Mouse (Mus musculus): ENCODE results near the gene Alg14. TPM values are rescaled to one million over a fixed set of nuclear protein-coding genes. Genes with fewer than 3 reads are reported as not detected.

The Alg14 gene
- polyA plus RNA-seq, 1 experiment from 2014 or later: 42.9 TPM

DNA sequence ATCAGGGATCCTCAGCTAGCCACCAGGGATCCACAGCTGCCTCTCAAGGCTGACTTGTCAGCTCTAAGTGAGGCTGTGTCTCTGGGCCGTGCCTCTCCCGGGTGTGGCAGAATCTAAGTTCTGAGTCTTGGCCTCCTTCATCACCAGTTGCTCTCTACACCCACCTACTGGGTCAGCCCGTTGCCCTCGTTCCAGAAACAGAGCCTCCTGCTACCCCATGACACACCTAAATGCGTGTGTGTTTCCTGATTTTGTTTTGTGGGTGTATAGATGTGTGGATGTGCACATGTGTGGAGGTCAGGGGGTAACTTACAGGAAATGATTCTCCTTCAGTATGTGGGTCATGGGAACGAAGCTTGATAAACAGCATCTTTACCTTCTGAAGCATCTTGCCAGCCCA, 20.9 kb downstream of the Alg14 start:
- ATAC-seq (ENCODE audit: insufficient number of reproducible peaks, low FRiP score, low TSS enrichment, low read depth): no peak

DNA sequence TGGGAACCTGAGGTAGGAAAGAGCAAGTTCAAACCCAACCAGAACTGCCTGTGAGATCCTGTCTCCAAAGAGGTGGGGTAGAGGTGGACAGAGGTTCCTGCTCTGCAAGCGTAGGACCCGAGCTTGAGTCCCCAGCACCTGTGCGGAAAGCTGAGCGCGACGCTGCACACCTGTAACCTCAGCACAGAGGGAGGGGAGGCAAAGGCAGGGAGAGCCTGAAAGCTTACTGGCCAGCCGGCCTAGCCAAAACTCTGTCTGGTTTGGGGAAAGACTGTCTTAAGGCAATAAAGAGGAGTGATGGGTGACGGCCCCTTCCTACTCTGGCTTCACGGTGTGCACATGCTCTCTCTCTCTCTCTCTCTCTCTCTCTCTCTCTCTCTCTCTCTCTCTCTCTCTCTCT, 21.4 kb downstream of the Alg14 start:
- no peak overlapping the region for H3K9ac ChIP-seq

More for the DNA sequence above, 20.9 kb downstream of the Alg14 start:
- no peak overlapping the region for H3K4me2 ChIP-seq (replicated peaks)
- no peaks in the 10 kb centered on the region for H3K27me3 ChIP-seq
- H3K27ac ChIP-seq (replicated peaks): no peak overlapping the region
- 0 out of 2 replicates have a peak, but pooled peaks cover 3% of the 10 kb centered on the region for H3K9me3 ChIP-seq (replicated peaks)
- H3K36me3 ChIP-seq: no peaks in the 10 kb centered on the region
- no peak overlapping the region for H3K4me3 ChIP-seq (replicated peaks)
- no peak overlapping the region for H3K9ac ChIP-seq
- 70% methylated on average over 6 of the region's 6 CpGs for WGBS
- 0 out of 2 replicates have a peak, but pooled peaks cover 6% of the 10 kb centered on the region for H3K4me1 ChIP-seq

DNA sequence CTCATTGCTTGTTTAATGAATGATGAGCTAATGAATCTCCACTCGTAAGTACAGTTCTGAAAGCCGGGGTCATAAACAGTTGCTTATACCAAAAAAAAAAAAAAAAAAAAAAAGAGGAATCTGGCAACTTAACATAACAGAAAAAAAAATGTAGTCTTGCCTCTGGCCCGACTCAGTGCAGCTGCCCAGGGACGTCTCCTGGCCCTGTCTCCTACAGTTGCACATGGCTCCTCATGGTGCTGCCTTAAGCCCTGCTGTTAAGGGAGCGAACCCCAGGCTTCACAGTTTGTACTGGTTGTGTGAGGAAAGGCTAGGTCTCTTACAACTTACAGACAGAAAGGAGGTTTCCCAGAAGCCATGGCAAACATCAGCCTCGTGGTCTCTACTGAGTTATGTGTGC, 22.6 kb downstream of the Alg14 start:
- ATAC-seq (ENCODE audit: insufficient number of reproducible peaks, low FRiP score, low TSS enrichment, low read depth): no peak
- 0 out of 2 replicates have a peak, but pooled peaks cover 6% of the 10 kb centered on the region for H3K4me1 ChIP-seq
- no peak overlapping the region for H3K27ac ChIP-seq (replicated peaks)
- peaks cover 3% of the 10 kb centered on the region; the same call in 1 of the 2 replicates for H3K9me3 ChIP-seq (replicated peaks)
- no peaks in the 10 kb centered on the region for H3K27me3 ChIP-seq
- no peak overlapping the region for H3K9ac ChIP-seq
- 73% methylated on average over 6 of the region's 6 CpGs for WGBS
- no peaks in the 10 kb centered on the region for H3K36me3 ChIP-seq
- no peak overlapping the region for H3K4me3 ChIP-seq (replicated peaks)
- no peak overlapping the region for H3K4me2 ChIP-seq (replicated peaks)

More for the DNA sequence above, 21.4 kb downstream of the Alg14 start:
- Histone ChIP-seq H3K27me3 (no peaks in the 10 kb centered on the region), H3K36me3 (no peaks in the 10 kb centered on the region), H3K9me3 (replicated peaks) (peaks cover 3% of the 10 kb centered on the region; the same call in 1 of the 2 replicates), H3K4me1 (0 out of 2 replicates have a peak, but pooled peaks cover 6% of the 10 kb centered on the region), H3K27ac (replicated peaks) (no peak overlapping the region), H3K4me3 (replicated peaks) (no peak overlapping the region), H3K4me2 (replicated peaks) (no peak overlapping the region)
- 71% methylated on average over 9 of the region's 9 CpGs for WGBS
- no peak for ATAC-seq (ENCODE audit: insufficient number of reproducible peaks, low FRiP score, low TSS enrichment, low read depth)

DNA sequence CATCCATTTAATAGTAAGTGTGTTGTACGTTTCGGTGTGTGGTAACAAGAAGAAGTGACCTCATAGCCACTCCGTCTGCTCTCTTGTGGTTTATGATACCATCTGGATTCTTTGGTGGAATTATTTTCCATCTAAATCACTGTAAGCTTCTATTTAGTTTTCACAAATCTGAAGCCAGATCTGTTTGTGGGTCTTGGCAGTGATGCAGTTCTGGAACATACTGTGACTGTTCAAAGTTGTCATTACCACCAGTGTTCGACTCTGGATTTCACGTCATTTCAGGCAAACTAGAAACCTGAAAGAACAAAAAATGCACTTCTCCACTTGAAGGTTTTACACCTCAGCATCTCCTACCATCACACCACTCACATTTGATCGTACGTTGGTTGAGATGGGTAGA, 23.9 kb downstream of the Alg14 start:
- no peaks in the 10 kb centered on the region for H3K27me3 ChIP-seq
- H3K9ac ChIP-seq: no peak overlapping the region
- no peak for ATAC-seq (ENCODE audit: insufficient number of reproducible peaks, low FRiP score, low TSS enrichment, low read depth)
- no peaks in the 10 kb centered on the region for H3K36me3 ChIP-seq
- 76% methylated on average over 7 of the region's 7 CpGs for WGBS
- peaks cover 3% of the 10 kb centered on the region; the same call in 1 of the 2 replicates for H3K9me3 ChIP-seq (replicated peaks)
- no peak overlapping the region for H3K27ac ChIP-seq (replicated peaks)
- H3K4me3 ChIP-seq (replicated peaks): no peak overlapping the region
- no peak overlapping the region for H3K4me2 ChIP-seq (replicated peaks)
- 0 out of 2 replicates have a peak, but pooled peaks cover 6% of the 10 kb centered on the region for H3K4me1 ChIP-seq

DNA sequence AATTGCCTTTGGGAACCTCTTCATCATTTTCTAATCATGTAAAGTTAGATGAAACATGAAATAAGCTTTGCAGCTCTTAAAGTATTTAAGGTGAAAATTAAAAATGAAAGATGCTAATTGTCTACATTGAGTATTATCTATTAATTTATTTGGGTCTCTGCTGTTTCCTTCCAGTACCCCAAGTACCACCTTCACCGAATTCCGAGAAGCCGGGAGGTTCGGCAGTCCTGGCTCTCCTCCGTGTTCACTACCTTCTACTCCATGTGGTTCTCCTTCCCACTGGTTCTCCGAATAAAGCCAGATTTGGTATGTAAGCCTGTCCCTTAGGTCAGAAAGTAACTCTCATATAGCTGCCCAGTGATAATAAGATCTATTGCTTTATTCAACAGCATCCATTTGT, 28.3 kb downstream of the Alg14 start:
- Histone ChIP-seq H3K9ac (no peak overlapping the region), H3K4me2 (replicated peaks) (no peak overlapping the region), H3K36me3 (no peaks in the 10 kb centered on the region), H3K9me3 (replicated peaks) (peaks cover 3% of the 10 kb centered on the region; the same call in 1 of the 2 replicates), H3K4me1 (0 out of 2 replicates have a peak, but pooled peaks cover 2% of the 10 kb centered on the region), H3K27me3 (no peaks in the 10 kb centered on the region), H3K27ac (replicated peaks) (no peak overlapping the region), H3K4me3 (replicated peaks) (no peak overlapping the region)
- 90% methylated on average over 6 of the region's 6 CpGs for WGBS
- no peak for ATAC-seq (ENCODE audit: insufficient number of reproducible peaks, low FRiP score, low TSS enrichment, low read depth)

DNA sequence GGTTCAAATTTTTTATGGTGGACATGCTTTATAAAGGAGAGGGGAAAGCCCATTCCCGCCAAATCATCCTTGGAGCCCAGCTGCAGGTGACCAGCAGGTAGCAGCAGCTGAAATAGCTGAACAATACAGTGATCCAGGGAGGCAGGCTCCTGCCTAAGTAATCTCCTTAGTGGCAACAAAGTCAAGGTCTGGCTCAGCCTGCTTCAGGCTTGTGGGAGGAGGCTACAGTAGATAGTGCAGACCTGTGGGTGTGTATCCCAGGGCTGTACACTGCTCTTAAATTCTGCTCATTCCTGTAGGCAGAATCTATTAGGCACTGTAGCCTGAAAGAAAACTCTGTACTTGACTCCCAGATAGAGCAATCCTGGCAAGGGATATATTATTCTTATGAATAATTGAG, 29.3 kb downstream of the Alg14 start:
- no peak overlapping the region for H3K9ac ChIP-seq
- no peak for ATAC-seq (ENCODE audit: insufficient number of reproducible peaks, low FRiP score, low TSS enrichment, low read depth)
- no peak overlapping the region for H3K4me3 ChIP-seq (replicated peaks)
- H3K9me3 ChIP-seq (replicated peaks): peaks cover 3% of the 10 kb centered on the region; the same call in 1 of the 2 replicates
- H3K4me1 ChIP-seq: no peaks in the 10 kb centered on the region
- 75% methylated on average over 1 of the region's 1 CpGs for WGBS
- 0 out of 2 replicates have a peak overlapping the region, but pooled peaks have one; percentile 34 for H3K27ac ChIP-seq (replicated peaks)
- no peak overlapping the region for H3K4me2 ChIP-seq (replicated peaks)
- H3K36me3 ChIP-seq: no peaks in the 10 kb centered on the region
- H3K27me3 ChIP-seq: no peaks in the 10 kb centered on the region

DNA sequence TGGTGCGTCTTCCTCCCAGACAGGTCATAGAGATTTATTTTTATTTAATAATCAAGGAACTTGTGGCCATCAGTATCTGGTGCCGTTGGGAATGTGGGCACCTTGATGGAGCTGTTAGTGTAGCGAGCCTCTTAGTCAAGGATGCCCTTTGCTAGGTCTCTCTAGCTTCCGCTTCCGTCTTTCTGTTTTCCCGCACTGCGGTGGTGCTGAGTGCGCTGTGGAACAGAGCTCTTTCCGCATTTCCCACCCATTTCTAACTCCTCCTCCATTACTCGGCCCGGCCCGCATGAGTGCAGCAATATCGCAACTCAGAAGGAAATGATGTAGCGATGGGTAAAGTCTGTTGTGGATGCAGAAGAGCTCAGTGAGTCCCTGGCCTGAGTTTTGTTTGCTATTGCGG, 31.8 kb downstream of the Alg14 start:
- WGBS: 96% methylated on average over 15 of the region's 15 CpGs
- H3K27me3 ChIP-seq: no peaks in the 10 kb centered on the region
- no peak overlapping the region for H3K27ac ChIP-seq (replicated peaks)
- no peak for ATAC-seq (ENCODE audit: insufficient number of reproducible peaks, low FRiP score, low TSS enrichment, low read depth)
- H3K36me3 ChIP-seq: no peaks in the 10 kb centered on the region
- H3K4me1 ChIP-seq: no peaks in the 10 kb centered on the region
- no peak overlapping the region for H3K9ac ChIP-seq
- H3K4me2 ChIP-seq (replicated peaks): no peak overlapping the region
- no peaks in the 10 kb centered on the region for H3K9me3 ChIP-seq (replicated peaks)
- no peak overlapping the region for H3K4me3 ChIP-seq (replicated peaks)

DNA sequence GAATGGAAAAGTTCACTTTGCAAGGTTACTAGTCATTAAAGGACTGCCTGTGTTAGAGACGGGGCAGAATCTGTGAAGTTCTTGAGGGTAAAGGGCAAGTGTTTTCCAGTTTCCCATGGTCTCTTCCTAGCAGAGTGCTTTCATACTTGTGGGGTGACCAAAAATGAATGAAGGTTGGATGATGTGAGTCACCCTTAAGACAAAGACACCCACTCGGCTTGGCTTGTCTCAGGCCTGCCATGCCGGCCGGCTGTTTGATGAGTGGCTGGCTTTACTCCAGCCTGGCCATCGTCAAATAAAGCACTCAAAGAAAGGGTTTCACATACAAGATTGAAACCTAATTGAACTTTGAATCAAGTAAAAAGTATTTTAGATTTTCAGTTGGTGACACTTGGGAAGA, 35.8 kb downstream of the Alg14 start:
- Histone ChIP-seq H3K4me1 (peaks cover 16% of the 10 kb centered on the region), H3K9me3 (replicated peaks) (no peaks in the 10 kb centered on the region), H3K4me3 (replicated peaks) (no peak overlapping the region), H3K9ac (no peak overlapping the region), H3K4me2 (replicated peaks) (no peak overlapping the region), H3K36me3 (no peaks in the 10 kb centered on the region), H3K27me3 (no peaks in the 10 kb centered on the region), H3K27ac (replicated peaks) (no peak overlapping the region)
- ATAC-seq (ENCODE audit: insufficient number of reproducible peaks, low FRiP score, low TSS enrichment, low read depth): no peak
- 86% methylated on average over 5 of the region's 5 CpGs for WGBS

DNA sequence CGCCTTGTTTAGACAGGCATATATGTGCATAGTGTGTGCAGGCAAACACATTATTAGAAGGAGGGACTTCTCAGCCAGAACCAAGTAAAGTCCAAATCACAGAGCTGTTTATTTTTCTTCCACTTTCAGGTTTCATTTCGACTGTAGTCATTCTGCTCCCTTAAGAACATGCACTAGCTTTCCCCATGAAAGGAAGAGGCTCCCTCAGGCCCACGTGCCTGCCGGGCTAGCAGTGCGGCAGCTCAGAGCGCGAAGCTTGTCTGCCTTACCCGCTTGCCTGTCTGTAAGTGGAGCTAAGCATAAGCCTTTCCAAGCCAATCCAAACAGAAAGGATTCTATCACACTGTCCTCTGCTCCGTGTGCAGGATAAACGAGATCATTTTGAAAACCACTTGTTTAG, 38.1 kb downstream of the Alg14 start:
- peaks cover 16% of the 10 kb centered on the region for H3K4me1 ChIP-seq
- 44% methylated on average over 10 of the region's 10 CpGs for WGBS
- no peak overlapping the region for H3K9ac ChIP-seq
- ATAC-seq (ENCODE audit: insufficient number of reproducible peaks, low FRiP score, low TSS enrichment, low read depth): no peak
- no peak overlapping the region for H3K4me2 ChIP-seq (replicated peaks)
- H3K36me3 ChIP-seq: no peaks in the 10 kb centered on the region
- peak overlapping the region; percentile 65; the same call in 1 of the 2 replicates for H3K27ac ChIP-seq (replicated peaks)
- H3K9me3 ChIP-seq (replicated peaks): no peaks in the 10 kb centered on the region
- H3K4me3 ChIP-seq (replicated peaks): no peak overlapping the region
- no peaks in the 10 kb centered on the region for H3K27me3 ChIP-seq

DNA sequence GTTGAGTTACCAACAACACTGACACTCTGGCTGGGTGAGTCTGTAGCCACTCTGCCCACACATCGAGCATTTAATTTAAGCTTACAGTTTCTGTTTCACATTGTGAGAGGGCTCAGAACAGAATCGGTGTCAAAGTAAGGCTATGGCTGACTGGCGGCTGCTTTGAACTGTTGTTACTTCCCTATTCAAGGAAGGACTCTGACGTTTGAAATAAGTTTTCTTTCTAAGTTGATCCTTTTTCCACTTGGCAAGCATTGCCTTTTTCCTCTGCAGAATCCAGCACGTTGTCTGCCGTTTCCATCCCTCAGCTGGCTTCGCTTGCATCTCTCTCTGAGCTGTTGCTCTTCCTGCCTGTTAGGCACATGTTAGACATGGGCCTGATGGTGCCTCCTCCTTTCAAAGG, 38.7 kb downstream of the Alg14 start:
- no peaks in the 10 kb centered on the region for H3K36me3 ChIP-seq
- WGBS: 35% methylated on average over 7 of the region's 7 CpGs
- no peak for ATAC-seq (ENCODE audit: insufficient number of reproducible peaks, low FRiP score, low TSS enrichment, low read depth)
- H3K9me3 ChIP-seq (replicated peaks): no peaks in the 10 kb centered on the region
- no peak overlapping the region; the same call in 1 of the 2 replicates for H3K4me2 ChIP-seq (replicated peaks)
- H3K4me1 ChIP-seq: peaks cover 16% of the 10 kb centered on the region
- no peak overlapping the region for H3K4me3 ChIP-seq (replicated peaks)
- H3K9ac ChIP-seq: no peak overlapping the region
- peak overlapping the region; percentile 65; the same call in 1 of the 2 replicates for H3K27ac ChIP-seq (replicated peaks)
- H3K27me3 ChIP-seq: no peaks in the 10 kb centered on the region

DNA sequence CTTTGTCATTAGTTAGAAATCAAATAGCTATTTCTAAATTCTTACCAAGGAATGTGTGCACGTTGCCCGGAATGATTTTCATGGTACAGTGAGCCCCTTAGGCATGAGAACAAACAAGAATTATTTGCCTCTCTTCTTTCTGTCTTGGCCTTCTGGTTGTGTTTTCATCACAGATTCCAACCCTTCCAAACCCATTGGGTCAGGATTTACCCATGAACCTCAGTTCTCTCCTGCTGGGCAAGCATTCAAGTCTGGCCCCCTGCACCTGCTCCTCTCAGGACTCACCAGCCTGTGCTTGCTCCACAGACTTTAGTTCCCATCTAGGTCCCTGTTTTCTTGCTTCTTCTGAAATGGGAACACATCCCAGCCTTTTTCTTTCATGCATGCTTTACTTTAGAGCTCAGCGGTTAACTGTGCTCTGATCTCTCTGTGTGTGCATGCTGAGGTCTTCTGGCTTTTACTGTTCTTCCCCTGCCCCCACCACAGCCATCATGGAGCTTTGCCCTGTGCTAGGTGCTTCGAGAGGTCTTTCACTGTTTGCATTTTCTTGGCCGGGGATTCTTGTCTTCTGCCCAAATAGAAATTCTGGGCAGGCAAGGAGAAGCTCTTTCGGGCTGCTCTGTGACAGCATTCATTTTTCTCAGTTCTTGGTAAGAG, 44.8 kb downstream of the Alg14 start:
- Histone ChIP-seq H3K36me3 (no peaks in the 10 kb centered on the region), H3K9ac (no peak overlapping the region), H3K4me1 (peaks cover 17% of the 10 kb centered on the region; the same call in 1 of the 2 replicates), H3K9me3 (replicated peaks) (no peaks in the 10 kb centered on the region), H3K4me3 (replicated peaks) (no peak overlapping the region), H3K4me2 (replicated peaks) (no peak overlapping the region), H3K27me3 (no peaks in the 10 kb centered on the region), H3K27ac (replicated peaks) (peak overlapping the region; percentile 18; the same call in 1 of the 2 replicates)
- 74% methylated on average over 6 of the region's 6 CpGs for WGBS
- no peak for ATAC-seq (ENCODE audit: insufficient number of reproducible peaks, low FRiP score, low TSS enrichment, low read depth)

DNA sequence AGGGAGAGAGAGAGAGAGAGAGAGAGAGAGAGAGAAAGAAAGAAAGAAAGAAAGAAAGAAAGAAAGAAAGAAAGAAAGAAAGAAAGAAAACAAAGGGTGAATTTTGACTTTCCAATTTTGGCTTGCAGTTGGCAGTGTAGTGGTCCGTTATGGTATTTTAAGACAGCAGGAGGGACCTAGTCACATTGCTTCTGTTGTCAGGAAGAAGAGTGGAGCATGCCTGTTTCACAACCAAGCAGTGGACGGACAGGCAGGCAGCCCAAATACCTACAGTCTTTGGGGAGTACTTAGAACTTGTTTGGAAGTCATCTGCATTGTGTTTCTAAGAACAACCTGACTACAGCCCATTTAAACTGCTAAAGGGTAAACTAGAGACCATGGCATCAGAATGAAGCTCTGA, 47.1 kb downstream of the Alg14 start:
- no peaks in the 10 kb centered on the region for H3K27me3 ChIP-seq
- no peak overlapping the region for H3K9ac ChIP-seq
- H3K9me3 ChIP-seq (replicated peaks): no peaks in the 10 kb centered on the region
- no peak overlapping the region for H3K27ac ChIP-seq (replicated peaks)
- peaks cover 23% of the 10 kb centered on the region for H3K4me1 ChIP-seq
- no peak overlapping the region for H3K4me2 ChIP-seq (replicated peaks)
- 35% methylated on average over 2 of the region's 2 CpGs for WGBS
- H3K36me3 ChIP-seq: no peaks in the 10 kb centered on the region
- H3K4me3 ChIP-seq (replicated peaks): no peak overlapping the region
- ATAC-seq (ENCODE audit: insufficient number of reproducible peaks, low FRiP score, low TSS enrichment, low read depth): no peak

Data from embryonic facial prominence, embryonic 15.5 days (tissue).